Mouse (Mus musculus) midbrain, embryonic 16.5 days (tissue): ENCODE results near the gene Lamb3. TPM values are rescaled to one million over a fixed set of nuclear protein-coding genes. Genes with fewer than 3 reads are reported as not detected.

ENCODE experiments used
- ATAC-seq: fragments of 200-750 bp; cut with Nextera tagmentation; 2 replicates; pipeline ENCODE4 v1.8.0; 2017; ENCODE audit warnings: moderate TSS enrichment
- H3K27ac ChIP-seq: fragments of 300-500 bp; sonication (generic); 2 replicates; pipeline ENCODE4 v1.5.1; 2014; ENCODE audit warnings: mild to moderate bottlenecking, low read length, mixed read lengths
- H3K27me3 ChIP-seq: fragments of 300-500 bp; sonication (generic); 2 replicates; pipeline ENCODE4 v1.6.1; 2014; ENCODE audit warnings: low read depth, low read length, mixed read lengths; ENCODE audit not compliant: control insufficient read depth, insufficient read depth
- H3K36me3 ChIP-seq: fragments of 300-500 bp; sonication (generic); 2 replicates; pipeline ENCODE4 v1.6.1; 2014; ENCODE audit warnings: mild to moderate bottlenecking, low read length, moderate library complexity, mixed read lengths; ENCODE audit not compliant: control insufficient read depth, insufficient read depth
- H3K4me1 ChIP-seq: fragments of 300-500 bp; sonication (generic); 2 replicates; pipeline ENCODE4 v1.6.1; 2014; ENCODE audit warnings: mild to moderate bottlenecking, low read length, mixed read lengths; ENCODE audit not compliant: control insufficient read depth, insufficient read depth
- H3K4me2 ChIP-seq: fragments of 300-500 bp; sonication (generic); 2 replicates; pipeline ENCODE4 v1.6.1; 2014; ENCODE audit warnings: mild to moderate bottlenecking, low read length, mixed read lengths
- H3K4me3 ChIP-seq: fragments of 300-500 bp; sonication (generic); 2 replicates; pipeline ENCODE4 v1.5.1; 2014; ENCODE audit warnings: low read depth, mild to moderate bottlenecking, low read length, moderate library complexity, mixed read lengths
- H3K9ac ChIP-seq: fragments of 300-500 bp; sonication (generic); 2 replicates; pipeline ENCODE4 v1.6.1; 2014; ENCODE audit warnings: low read depth, low read length, mixed read lengths
- H3K9me3 ChIP-seq: fragments of 300-500 bp; sonication (generic); replicated peaks from 2 replicates; pipeline ENCODE4 v1.6.1; 2014; ENCODE audit warnings: mild to moderate bottlenecking, low read length, mixed read lengths; ENCODE audit not compliant: control insufficient read depth, poor library complexity, severe bottlenecking
- WGBS: fragments of 180-500 bp; shearing (Covaris S2); extraction: QIAGEN DNeasy Blood & Tissue Kit; methylation state at CpG from one replicate; pipeline ENCODE4 v1.1.7; 2014; 5-methylcytosine and 5-hydroxymethylcytosine counted together
- polyA plus RNA-seq: library from polyadenylated mRNA; unstranded; fragments of >200 nt; fragmentation: Nextera tagmentation; extraction: Ambion mirVana; gene quantifications from 2 replicates; pipeline ENCODE4 v1.2.1, GENCODE M21; 2015

The Lamb3 gene
- polyA plus RNA-seq, 1 experiment from 2014 or later = 0.75 TPM

- Histone ChIP-seq H3K27ac (no peak overlapping the region), H3K36me3 (no peaks in the 10 kb centered on the region), H3K27me3 (no peaks in the 10 kb centered on the region), H3K4me1 (no peaks in the 10 kb centered on the region), H3K4me2 (no peak overlapping the region), H3K9me3 (no peaks in the 10 kb centered on the region), H3K4me3 (no peak overlapping the region), H3K9ac (no peak overlapping the region)
- ATAC-seq = no peak
Measured at GRCm38 (mm10) chr1:193290686-193291085, 83.2 kb downstream of the Lamb3 start.

GRCm38 (mm10) chr1:193293039-193293438 is 85.5 kb downstream of the Lamb3 start:
- Histone ChIP-seq H3K27me3 (no peaks in the 10 kb centered on the region), H3K36me3 (no peaks in the 10 kb centered on the region), H3K4me3 (no peak overlapping the region), H3K4me1 (no peaks in the 10 kb centered on the region), H3K4me2 (no peak overlapping the region), H3K9me3 (no peaks in the 10 kb centered on the region), H3K9ac (no peak overlapping the region), H3K27ac (no peak overlapping the region)
- no peak for ATAC-seq
- 66% methylated on average over 2 of the region's 2 CpGs for WGBS

GRCm38 (mm10) chr1:193293926-193294325 is 86.4 kb downstream of the Lamb3 start:
- Histone ChIP-seq H3K27ac (no peak overlapping the region), H3K9ac (no peak overlapping the region), H3K27me3 (no peaks in the 10 kb centered on the region), H3K4me3 (no peak overlapping the region), H3K36me3 (no peaks in the 10 kb centered on the region), H3K4me1 (no peaks in the 10 kb centered on the region), H3K4me2 (no peak overlapping the region), H3K9me3 (no peaks in the 10 kb centered on the region)
- WGBS = 74% methylated on average over 3 of the region's 3 CpGs
- no peak for ATAC-seq

GRCm38 (mm10) chr1:193295920-193296319 is 88.4 kb downstream of the Lamb3 start:
- WGBS = 87% methylated on average over 5 of the region's 5 CpGs

GRCm38 (mm10) chr1:193298141-193298765 is 90.8 kb downstream of the Lamb3 start:
- ATAC-seq = no peak
- 73% methylated on average over 3 of the region's 3 CpGs for WGBS
- H3K9ac ChIP-seq = no peak overlapping the region

More at GRCm38 (mm10) chr1:193295920-193296319, 88.4 kb downstream of the Lamb3 start:
- Histone ChIP-seq H3K9ac (no peak overlapping the region), H3K27ac (no peak overlapping the region), H3K4me2 (no peak overlapping the region), H3K36me3 (no peaks in the 10 kb centered on the region), H3K9me3 (no peaks in the 10 kb centered on the region), H3K4me3 (no peak overlapping the region), H3K4me1 (no peaks in the 10 kb centered on the region), H3K27me3 (no peaks in the 10 kb centered on the region)
- no peak for ATAC-seq

GRCm38 (mm10) chr1:193299995-193300394 is 92.5 kb downstream of the Lamb3 start:
- Histone ChIP-seq H3K9me3 (no peaks in the 10 kb centered on the region), H3K36me3 (no peaks in the 10 kb centered on the region), H3K4me2 (no peak overlapping the region), H3K4me3 (no peak overlapping the region), H3K27ac (no peak overlapping the region), H3K27me3 (no peaks in the 10 kb centered on the region), H3K4me1 (no peaks in the 10 kb centered on the region), H3K9ac (no peak overlapping the region)
- WGBS = 52% methylated on average over 1 of the region's 1 CpGs
- no peak for ATAC-seq

More at GRCm38 (mm10) chr1:193298141-193298765, 90.8 kb downstream of the Lamb3 start:
- Histone ChIP-seq H3K4me1 (no peaks in the 10 kb centered on the region), H3K27me3 (no peaks in the 10 kb centered on the region), H3K36me3 (no peaks in the 10 kb centered on the region), H3K27ac (no peak overlapping the region), H3K4me3 (no peak overlapping the region), H3K9me3 (no peaks in the 10 kb centered on the region), H3K4me2 (no peak overlapping the region)

- no peak overlapping the region for H3K4me3 ChIP-seq
- H3K27me3 ChIP-seq = no peaks in the 10 kb centered on the region
- 0 out of 2 replicates have a peak, but pooled peaks cover 3% of the 10 kb centered on the region for H3K4me1 ChIP-seq
- no peak for ATAC-seq
- H3K9ac ChIP-seq = no peak overlapping the region
- WGBS = 77% methylated on average over 6 of the region's 6 CpGs
- no peaks in the 10 kb centered on the region for H3K36me3 ChIP-seq
- H3K4me2 ChIP-seq = no peak overlapping the region
- H3K9me3 ChIP-seq = no peaks in the 10 kb centered on the region
- no peak overlapping the region for H3K27ac ChIP-seq
Measured at GRCm38 (mm10) chr1:193301216-193302092, 94.0 kb downstream of the Lamb3 start.

GRCm38 (mm10) chr1:193302093-193302405 is 94.5 kb downstream of the Lamb3 start:
- no peak for ATAC-seq
- Histone ChIP-seq H3K27ac (no peak overlapping the region), H3K27me3 (no peaks in the 10 kb centered on the region), H3K4me2 (no peak overlapping the region), H3K4me1 (0 out of 2 replicates have a peak, but pooled peaks cover 3% of the 10 kb centered on the region), H3K9me3 (no peaks in the 10 kb centered on the region), H3K4me3 (no peak overlapping the region), H3K9ac (no peak overlapping the region), H3K36me3 (no peaks in the 10 kb centered on the region)
- WGBS = 75% methylated on average over 8 of the region's 8 CpGs

GRCm38 (mm10) chr1:193303096-193303495 is 95.6 kb downstream of the Lamb3 start:
- no peak overlapping the region for H3K9ac ChIP-seq
- H3K4me3 ChIP-seq = no peak overlapping the region
- no peak overlapping the region for H3K27ac ChIP-seq
- H3K27me3 ChIP-seq = no peaks in the 10 kb centered on the region
- 83% methylated on average over 2 of the region's 2 CpGs for WGBS
- 0 out of 2 replicates have a peak, but pooled peaks cover 3% of the 10 kb centered on the region for H3K4me1 ChIP-seq
- H3K9me3 ChIP-seq = no peaks in the 10 kb centered on the region
- ATAC-seq = no peak
- no peak overlapping the region for H3K4me2 ChIP-seq
- no peaks in the 10 kb centered on the region for H3K36me3 ChIP-seq
